Mouse (Mus musculus) WW6 (cell line): ENCODE data around the gene Ccdc33.

Source experiments
- DNase-seq: peaks from one replicate; pipeline ENCODE4 v3.0.0-alpha.2; 2013; ENCODE audit warnings: low read depth, low spot score

Gene Ccdc33

GRCm38 (mm10) chr9:58118671-58119070 lies at the start of gene Ccdc33:
TSS of gene Ccdc33 (minus strand) at chr9:58118823.
- DNase-seq: no peak

- no peak for DNase-seq
These were observed 47.2 kb upstream of the Ccdc33 start for GRCm38 (mm10) chr9:58165779-58166178.

GRCm38 (mm10) chr9:58163146-58163545 lies 44.5 kb upstream of the Ccdc33 start:
- DNase-seq: no peak

GRCm38 (mm10) chr9:58162173-58162572 lies 43.5 kb upstream of the Ccdc33 start:
- DNase-seq: no peak

GRCm38 (mm10) chr9:58160315-58160714 lies 41.7 kb upstream of the Ccdc33 start:
- no peak for DNase-seq

- no peak for DNase-seq
These were observed 41.2 kb upstream of the Ccdc33 start for GRCm38 (mm10) chr9:58159855-58160254.

- no peak for DNase-seq
These were observed 40.1 kb upstream of the Ccdc33 start for GRCm38 (mm10) chr9:58158541-58159311.

GRCm38 (mm10) chr9:58157838-58158237 lies 39.2 kb upstream of the Ccdc33 start:
- no peak for DNase-seq

GRCm38 (mm10) chr9:58156819-58157560 lies 38.4 kb upstream of the Ccdc33 start:
- no peak for DNase-seq

GRCm38 (mm10) chr9:58155366-58155765 lies 36.7 kb upstream of the Ccdc33 start:
- no peak for DNase-seq

- no peak for DNase-seq
These were observed 34.5 kb upstream of the Ccdc33 start for GRCm38 (mm10) chr9:58153095-58153494.

- DNase-seq: no peak
These were observed 32.2 kb upstream of the Ccdc33 start for GRCm38 (mm10) chr9:58150733-58151361.

- no peak for DNase-seq
These were observed 30.2 kb upstream of the Ccdc33 start for GRCm38 (mm10) chr9:58148806-58149205.

- no peak for DNase-seq
These were observed 26.8 kb upstream of the Ccdc33 start for GRCm38 (mm10) chr9:58145417-58145816.

- DNase-seq: no peak
These were observed 26.0 kb upstream of the Ccdc33 start for GRCm38 (mm10) chr9:58144664-58145063.

GRCm38 (mm10) chr9:58143419-58143818 lies 24.8 kb upstream of the Ccdc33 start:
- DNase-seq: no peak

GRCm38 (mm10) chr9:58139947-58140346 lies 21.3 kb upstream of the Ccdc33 start:
- no peak for DNase-seq

- DNase-seq: no peak
These were observed 17.3 kb upstream of the Ccdc33 start for GRCm38 (mm10) chr9:58135921-58136321.

- DNase-seq: no peak
These were observed 16.3 kb upstream of the Ccdc33 start for GRCm38 (mm10) chr9:58134906-58135305.

- DNase-seq: no peak
These were observed 15.6 kb upstream of the Ccdc33 start for GRCm38 (mm10) chr9:58133893-58134884.

GRCm38 (mm10) chr9:58131735-58132134 lies 13.1 kb upstream of the Ccdc33 start:
- no peak for DNase-seq
